Mouse (Mus musculus) intestine, embryonic 16.5 days (tissue): ENCODE results near the gene Mars2. TPM values are rescaled to one million over a fixed set of nuclear protein-coding genes. Genes with fewer than 3 reads are reported as not detected.

ENCODE experiments used
- polyA plus RNA-seq: library from polyadenylated mRNA; unstranded; fragments of >200 nt; fragmentation: Nextera tagmentation; extraction: Ambion mirVana; gene quantifications from 2 replicates; pipeline ENCODE4 v1.2.1, GENCODE M21; 2015

Gene Mars2
- polyA plus RNA-seq, 1 experiment from 2014 or later = 5.4 TPM

Other genes with a start within 250 kb of the Mars2 start
- gene Sf3b1, start 209.7 kb upstream of the Mars2 start, polyA plus RNA-seq = 246 and 257 TPM in 2 replicates
- 13.8 and 15.8 TPM in 2 replicates for gene Coq10b, start 184.4 kb upstream of the Mars2 start, polyA plus RNA-seq
- 686 and 742 TPM in 2 replicates for gene Hspe1, start 149.0 kb upstream of the Mars2 start, polyA plus RNA-seq
- gene Hspd1, start 148.9 kb upstream of the Mars2 start, polyA plus RNA-seq = 681 and 748 TPM in 2 replicates
- gene Mob4, start 105.9 kb upstream of the Mars2 start, polyA plus RNA-seq = 139 and 155 TPM in 2 replicates
- 7.0 and 7.1 TPM in 2 replicates for gene Rftn2, start 10.4 kb upstream of the Mars2 start, polyA plus RNA-seq
- gene Boll, start 126.3 kb downstream of the Mars2 start, polyA plus RNA-seq = 0.31 and 0.44 TPM in 2 replicates
- 1.5 TPM in 2 replicates for gene Plcl1, start 168.7 kb downstream of the Mars2 start, polyA plus RNA-seq